Mouse (Mus musculus): ENCODE measurements around the gene Trrap.

Gene Trrap

DNA sequence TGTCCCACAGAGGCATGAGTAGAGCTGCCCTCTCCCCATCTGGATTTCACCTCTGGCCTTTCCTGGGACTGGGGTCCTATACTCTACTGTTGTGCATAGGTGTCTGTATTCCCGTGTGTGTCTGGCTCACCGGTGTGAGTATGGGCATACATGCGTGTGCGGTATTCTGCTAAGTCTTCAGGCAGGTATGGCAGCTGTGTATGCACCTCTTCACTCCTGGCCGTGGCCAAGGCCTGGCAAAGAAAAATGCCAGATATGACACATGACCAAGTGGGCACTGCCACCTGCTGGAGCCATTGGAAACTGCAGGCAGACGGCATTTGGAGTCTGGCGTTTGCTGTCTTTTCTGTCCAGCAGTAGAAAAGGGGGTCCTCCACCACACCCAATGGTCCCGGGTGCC, 32.6 kb upstream of the Trrap start:
- no peak overlapping the region for H3K4me3 ChIP-seq (replicated peaks; ENCODE audit: low read length)
- no peaks in the 10 kb centered on the region for H3K27me3 ChIP-seq (ENCODE audit: insufficient read depth, low read length)
- H3K9me3 ChIP-seq (ENCODE audit: low read length): peaks cover 8% of the 10 kb centered on the region
- H3K4me1 ChIP-seq (replicated peaks; ENCODE audit: low read depth, low read length): peaks cover 12% of the 10 kb centered on the region
- H3K36me3 ChIP-seq (ENCODE audit: insufficient read depth, low read length): no peaks in the 10 kb centered on the region
- TF ChIP-seq NANOG (IDR thresholded peaks at IDR 0.05; ENCODE audit: borderline replicate concordance, low read length): no peak
- TF ChIP-seq CTCF (conservative IDR thresholded peaks at IDR 0.05; ENCODE audit: low read length): peak; percentile 85
- no peak for TF ChIP-seq POU5F1 (IDR thresholded peaks at IDR 0.05; ENCODE audit: borderline replicate concordance, low read length)

DNA sequence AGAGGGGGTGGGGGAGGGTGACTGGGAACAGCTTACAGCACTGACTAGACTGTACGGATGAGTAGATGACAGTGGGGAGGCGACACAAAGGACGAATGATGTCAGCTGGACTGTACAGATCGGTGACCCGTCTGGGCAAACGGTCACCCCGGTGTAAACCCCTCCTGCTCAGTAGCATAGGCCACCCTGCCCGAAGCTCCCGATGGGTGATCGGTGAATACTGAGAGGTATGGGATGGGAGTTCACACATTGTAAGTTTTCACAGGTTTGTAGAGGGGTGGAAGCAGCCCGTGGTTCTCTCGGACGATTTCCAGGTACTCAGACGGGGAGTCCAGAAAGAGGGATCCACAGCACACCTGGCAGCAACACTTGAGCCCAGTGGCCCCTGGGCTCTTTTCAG, 30.4 kb upstream of the Trrap start:
- TF ChIP-seq POU5F1 (IDR thresholded peaks at IDR 0.05; ENCODE audit: borderline replicate concordance, low read length) (no peak), CTCF (conservative IDR thresholded peaks at IDR 0.05; ENCODE audit: low read length) (no peak), NANOG (IDR thresholded peaks at IDR 0.05; ENCODE audit: borderline replicate concordance, low read length) (no peak)
- H3K9me3 ChIP-seq (ENCODE audit: low read length): peaks cover 2% of the 10 kb centered on the region; the same call in 1 of the 2 replicates
- H3K27me3 ChIP-seq (ENCODE audit: insufficient read depth, low read length): peaks cover 3% of the 10 kb centered on the region
- H3K4me1 ChIP-seq (replicated peaks; ENCODE audit: low read depth, low read length): peaks cover 19% of the 10 kb centered on the region
- no peak overlapping the region for H3K4me3 ChIP-seq (replicated peaks; ENCODE audit: low read length)
- no peaks in the 10 kb centered on the region for H3K36me3 ChIP-seq (ENCODE audit: insufficient read depth, low read length)

DNA sequence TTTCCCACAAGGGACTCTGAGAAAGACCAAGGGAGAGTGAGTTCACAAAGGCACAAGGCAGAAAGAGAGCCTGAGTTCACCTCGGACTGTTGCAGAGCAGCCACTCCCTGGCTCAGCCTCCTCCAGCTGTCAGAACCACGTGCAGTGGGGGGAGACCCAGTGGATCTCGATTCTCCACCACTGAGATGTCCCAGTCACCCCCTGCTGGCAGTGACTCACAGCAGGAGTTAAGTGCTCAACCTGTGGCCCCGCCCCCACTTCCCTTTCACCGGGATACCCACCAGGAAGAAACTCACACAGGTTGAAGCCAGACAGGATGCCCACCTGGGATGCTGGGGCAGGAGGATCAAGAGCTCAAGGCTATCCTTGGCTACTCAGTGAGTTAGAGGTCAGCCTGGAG, 15.1 kb upstream of the Trrap start:
- Histone ChIP-seq H3K4me1 (replicated peaks; ENCODE audit: low read depth, low read length) (peaks cover 37% of the 10 kb centered on the region), H3K9me3 (ENCODE audit: low read length) (no peaks in the 10 kb centered on the region), H3K27me3 (ENCODE audit: insufficient read depth, low read length) (peaks cover 6% of the 10 kb centered on the region; the same call in 1 of the 2 replicates), H3K4me3 (replicated peaks; ENCODE audit: low read length) (no peak overlapping the region), H3K36me3 (ENCODE audit: insufficient read depth, low read length) (no peaks in the 10 kb centered on the region)
- no peak for TF ChIP-seq CTCF (conservative IDR thresholded peaks at IDR 0.05; ENCODE audit: low read length)
- TF ChIP-seq NANOG (IDR thresholded peaks at IDR 0.05; ENCODE audit: borderline replicate concordance, low read length): no peak

DNA sequence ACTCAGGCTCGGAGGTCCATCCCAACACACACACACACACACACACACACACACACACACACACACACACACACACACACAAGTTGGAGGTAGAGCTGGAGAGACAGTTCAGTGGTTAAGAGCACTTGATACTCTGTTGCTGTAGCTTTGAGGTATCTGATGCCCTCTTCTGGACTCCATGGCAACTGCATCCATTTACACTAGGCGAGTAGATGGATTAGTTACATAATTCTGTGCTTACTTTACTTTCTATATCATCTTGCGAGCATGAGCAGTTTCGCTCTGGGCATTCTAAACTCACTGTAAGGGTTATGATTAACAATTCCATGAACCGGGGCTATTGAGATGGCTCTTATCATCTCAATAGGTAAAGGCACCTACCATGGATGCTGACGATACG, 14.5 kb upstream of the Trrap start:
- no peaks in the 10 kb centered on the region for H3K36me3 ChIP-seq (ENCODE audit: insufficient read depth, low read length)
- TF ChIP-seq CTCF (conservative IDR thresholded peaks at IDR 0.05; ENCODE audit: low read length) (peak; percentile 52), NANOG (IDR thresholded peaks at IDR 0.05; ENCODE audit: borderline replicate concordance, low read length) (no peak), POU5F1 (IDR thresholded peaks at IDR 0.05; ENCODE audit: borderline replicate concordance, low read length) (no peak)
- no peaks in the 10 kb centered on the region for H3K9me3 ChIP-seq (ENCODE audit: low read length)
- H3K27me3 ChIP-seq (ENCODE audit: insufficient read depth, low read length): peaks cover 6% of the 10 kb centered on the region; the same call in 1 of the 2 replicates
- H3K4me3 ChIP-seq (replicated peaks; ENCODE audit: low read length): no peak overlapping the region
- H3K4me1 ChIP-seq (replicated peaks; ENCODE audit: low read depth, low read length): peaks cover 42% of the 10 kb centered on the region

DNA sequence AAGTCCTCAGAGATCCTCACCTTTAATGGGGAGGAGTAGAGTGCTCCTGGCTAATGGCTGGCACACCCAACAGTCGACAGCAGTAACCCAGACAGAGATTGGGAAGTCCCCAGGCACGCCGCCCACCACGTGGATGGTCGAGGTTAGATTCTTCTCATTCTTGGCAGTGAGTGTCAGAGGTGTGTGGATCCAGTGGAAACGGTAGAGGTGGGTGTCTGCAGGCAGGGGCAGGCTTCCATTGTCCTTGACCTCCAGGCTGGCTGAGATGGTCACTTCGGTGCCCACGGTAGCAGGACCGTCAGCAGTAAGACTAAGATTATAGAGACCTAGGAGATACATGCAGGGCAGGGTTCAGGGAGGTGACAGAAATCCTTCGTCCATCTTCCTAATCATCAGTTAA, 12.3 kb upstream of the Trrap start:
- no peaks in the 10 kb centered on the region for H3K36me3 ChIP-seq (ENCODE audit: insufficient read depth, low read length)
- no peaks in the 10 kb centered on the region for H3K9me3 ChIP-seq (ENCODE audit: low read length)
- peaks cover 58% of the 10 kb centered on the region for H3K4me1 ChIP-seq (replicated peaks; ENCODE audit: low read depth, low read length)
- no peak overlapping the region for H3K4me3 ChIP-seq (replicated peaks; ENCODE audit: low read length)
- no peak for TF ChIP-seq CTCF (conservative IDR thresholded peaks at IDR 0.05; ENCODE audit: low read length)
- no peak for TF ChIP-seq NANOG (IDR thresholded peaks at IDR 0.05; ENCODE audit: borderline replicate concordance, low read length)
- no peak for TF ChIP-seq POU5F1 (IDR thresholded peaks at IDR 0.05; ENCODE audit: borderline replicate concordance, low read length)
- H3K27me3 ChIP-seq (ENCODE audit: insufficient read depth, low read length): no peaks in the 10 kb centered on the region; the same call in 1 of the 2 replicates

DNA sequence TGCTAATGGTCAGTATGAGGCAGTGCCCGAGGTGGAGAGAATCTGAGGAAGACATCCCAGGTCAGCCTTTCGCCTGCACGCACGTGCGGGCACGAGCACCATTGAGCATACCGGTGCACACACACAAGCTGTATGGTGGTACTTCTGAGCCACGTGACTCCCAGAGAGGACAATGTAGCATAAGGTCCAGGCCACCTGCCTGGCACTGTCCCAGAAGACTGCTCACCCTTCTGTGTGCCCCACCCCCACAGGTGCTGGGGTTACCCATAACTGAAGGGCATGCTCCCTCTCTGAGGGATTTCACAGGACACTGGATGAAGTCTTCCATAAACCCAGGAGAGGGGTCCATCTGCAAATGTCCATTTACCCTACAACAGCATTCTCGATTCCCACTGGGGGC, 10.1 kb upstream of the Trrap start:
- Histone ChIP-seq H3K27me3 (ENCODE audit: insufficient read depth, low read length) (peaks cover 18% of the 10 kb centered on the region), H3K36me3 (ENCODE audit: insufficient read depth, low read length) (no peaks in the 10 kb centered on the region), H3K4me1 (replicated peaks; ENCODE audit: low read depth, low read length) (peaks cover 66% of the 10 kb centered on the region), H3K4me3 (replicated peaks; ENCODE audit: low read length) (no peak overlapping the region), H3K9me3 (ENCODE audit: low read length) (no peaks in the 10 kb centered on the region)
- TF ChIP-seq CTCF (conservative IDR thresholded peaks at IDR 0.05; ENCODE audit: low read length): no peak
- TF ChIP-seq POU5F1 (IDR thresholded peaks at IDR 0.05; ENCODE audit: borderline replicate concordance, low read length): no peak

DNA sequence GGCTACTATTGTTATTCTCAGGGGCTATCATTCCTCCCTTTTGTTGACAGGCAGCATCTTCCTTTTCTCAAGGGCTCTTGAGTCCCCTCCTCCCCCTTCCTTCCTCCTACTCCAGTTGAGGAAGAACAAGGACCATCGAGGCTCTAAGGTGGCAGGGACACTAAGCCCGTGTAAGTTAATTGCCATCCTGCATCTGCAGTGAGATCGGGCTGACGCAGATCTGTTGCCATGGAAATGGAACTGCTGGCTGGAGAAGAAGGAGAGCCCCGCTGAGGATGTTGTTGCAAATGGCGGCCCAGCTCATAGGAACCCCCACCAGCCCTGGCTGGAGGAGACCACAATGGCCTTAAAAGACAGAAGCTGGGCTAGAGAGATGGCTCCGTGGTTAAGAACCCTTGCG, 9.1 kb upstream of the Trrap start:
- Histone ChIP-seq H3K4me1 (replicated peaks; ENCODE audit: low read depth, low read length) (peaks cover 63% of the 10 kb centered on the region), H3K4me3 (replicated peaks; ENCODE audit: low read length) (no peak overlapping the region), H3K36me3 (ENCODE audit: insufficient read depth, low read length) (no peaks in the 10 kb centered on the region), H3K9me3 (ENCODE audit: low read length) (no peaks in the 10 kb centered on the region), H3K27me3 (ENCODE audit: insufficient read depth, low read length) (peaks cover 26% of the 10 kb centered on the region)
- TF ChIP-seq NANOG (IDR thresholded peaks at IDR 0.05; ENCODE audit: borderline replicate concordance, low read length) (no peak; the same call in 1 of the 2 replicates), CTCF (conservative IDR thresholded peaks at IDR 0.05; ENCODE audit: low read length) (no peak), POU5F1 (IDR thresholded peaks at IDR 0.05; ENCODE audit: borderline replicate concordance, low read length) (no peak)

DNA sequence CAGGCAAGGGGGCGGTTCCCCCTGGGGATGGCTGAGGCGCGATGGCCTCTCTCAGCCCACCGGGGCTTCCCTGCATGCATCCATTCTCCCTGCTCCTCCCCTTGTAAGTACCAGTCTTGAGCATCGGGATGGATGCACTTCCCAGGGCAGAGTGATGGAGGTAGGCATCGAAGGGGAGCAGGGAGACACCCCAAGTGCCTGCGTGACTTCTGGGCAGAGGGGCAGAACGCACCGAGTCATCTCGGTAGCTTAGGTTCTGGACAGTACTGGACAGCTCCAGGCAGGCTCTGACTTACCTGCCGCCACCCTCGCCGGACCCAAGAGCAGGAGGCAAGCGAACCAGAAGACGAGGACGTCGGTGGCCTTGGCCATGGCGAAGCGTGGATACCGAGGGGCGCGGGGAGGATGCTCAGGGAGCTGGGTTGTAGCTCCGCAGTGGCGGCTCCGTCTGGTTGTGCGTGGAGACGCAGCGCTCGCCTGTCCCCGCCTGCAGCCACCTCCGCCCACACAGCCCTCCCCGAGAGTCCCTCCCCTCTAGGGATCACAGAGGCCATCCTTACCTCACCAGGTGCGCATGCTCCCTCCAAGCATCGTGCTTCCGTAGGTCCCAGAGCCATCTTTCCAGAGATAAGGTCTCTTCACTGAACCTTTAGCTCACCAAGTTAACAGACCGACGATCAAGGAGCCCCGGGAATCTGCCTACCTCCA, 6.2 kb upstream of the Trrap start, which contains the start of gene Tmem130:
TSS of gene Tmem130 (minus strand) at position 658 of the 708 bp plus-strand sequence.
- peak within 1 kb of the TSS; percentile 82 for H3K4me3 ChIP-seq (replicated peaks; ENCODE audit: low read length)
- TF ChIP-seq NANOG (IDR thresholded peaks at IDR 0.05; ENCODE audit: borderline replicate concordance, low read length): no peak
- peaks cover 48% of the 10 kb centered on the region for H3K4me1 ChIP-seq (replicated peaks; ENCODE audit: low read depth, low read length)
- H3K36me3 ChIP-seq (ENCODE audit: insufficient read depth, low read length): no peaks in the 10 kb centered on the region
- H3K9me3 ChIP-seq (ENCODE audit: low read length): no peaks in the 10 kb centered on the region
- peaks cover 38% of the 10 kb centered on the region for H3K27me3 ChIP-seq (ENCODE audit: insufficient read depth, low read length)

DNA sequence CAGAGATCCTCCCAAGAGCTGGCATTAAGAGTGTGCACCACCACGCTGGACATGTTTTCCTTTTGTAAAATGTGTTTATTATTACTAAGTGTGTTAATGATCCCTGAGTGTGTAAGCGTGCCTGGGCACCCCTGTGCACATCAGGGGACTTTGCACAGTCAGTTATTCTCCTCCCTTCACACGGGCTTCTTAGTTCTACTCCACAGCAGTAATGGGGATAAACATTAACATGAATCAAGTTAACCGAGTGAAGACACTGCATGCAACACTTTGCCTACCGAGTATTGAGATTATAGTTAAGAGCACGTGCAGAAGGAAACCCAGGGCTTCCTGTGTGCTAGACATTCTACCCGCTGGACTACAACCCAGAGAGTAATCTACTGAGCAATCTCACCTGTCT, 1.5 kb upstream of the Trrap start:
- Histone ChIP-seq H3K4me3 (replicated peaks; ENCODE audit: low read length) (no peak overlapping the region), H3K9me3 (ENCODE audit: low read length) (no peaks in the 10 kb centered on the region), H3K36me3 (ENCODE audit: insufficient read depth, low read length) (peaks cover 12% of the 10 kb centered on the region), H3K27me3 (ENCODE audit: insufficient read depth, low read length) (peaks cover 33% of the 10 kb centered on the region), H3K4me1 (replicated peaks; ENCODE audit: low read depth, low read length) (peaks cover 41% of the 10 kb centered on the region)
- no peak for TF ChIP-seq POU5F1 (IDR thresholded peaks at IDR 0.05; ENCODE audit: borderline replicate concordance, low read length)
